Mouse (Mus musculus): ENCODE results near the gene Efcab2.

GRCm38 (mm10) chr1:178464140-178464539 is 58.3 kb downstream of the Efcab2 start:
- TF ChIP-seq CTCF (IDR thresholded peaks at IDR 0.05; ENCODE audit: extremely low read depth, insufficient read depth, insufficient read length, insufficient replicate concordance) (no peak), POLR2A (IDR thresholded peaks at IDR 0.05; ENCODE audit: low read depth, low read length) (no peak)
